Mouse (Mus musculus): ENCODE measurements around the gene Ms4a1.

DNA sequence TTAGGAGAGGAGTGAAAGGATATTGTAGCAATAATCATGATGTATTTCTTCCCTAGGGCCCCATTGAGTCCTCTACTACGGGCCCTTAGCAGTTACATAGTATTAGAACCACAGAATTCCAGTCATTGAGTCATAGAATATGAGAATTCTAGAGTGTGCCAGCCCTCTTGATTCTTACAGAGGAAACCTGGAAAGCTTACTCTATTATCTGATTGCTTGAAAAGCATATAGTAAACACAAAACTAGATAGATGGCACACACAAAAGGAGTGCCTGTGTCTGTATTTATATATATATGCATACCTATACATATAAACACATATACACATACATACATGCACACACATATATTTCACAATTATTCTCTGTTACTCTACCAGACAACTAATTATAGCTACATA, 48.3 kb upstream of the Ms4a1 start, which contains the start of gene Ms4a14:
- TF ChIP-seq POLR2A (IDR thresholded peaks at IDR 0.05; ENCODE audit: control insufficient read depth, low read depth, low read length) (no peak), CTCF (IDR thresholded peaks at IDR 0.05; ENCODE audit: control insufficient read depth, insufficient read depth, insufficient replicate concordance, low read depth, low read length) (no peak)
